Mouse (Mus musculus) heart, postnatal 25 days (tissue): Measurements from ENCODE around the gene Zdhhc22. TPM values are rescaled to one million over a fixed set of nuclear protein-coding genes. Genes with fewer than 3 reads are reported as not detected.

Source experiments
- DNase-seq: peaks from one replicate; pipeline ENCODE4 v3.0.0; 2022; ENCODE audit warnings: low spot score
- intact Hi-C: fragments of 180-260 bp; cut with DNase I; formaldehyde crosslinking; loops from one replicate; pipeline ENCODE4 v1.15.1; 2025
- total RNA-seq, 2 experiments: library from RNA; stranded (reverse); gene quantifications; 2 replicates each; pipeline ENCODE4 v1.2.3; 2021

Gene Zdhhc22
- total RNA-seq, 2 experiments from 2014 or later: not detected

- intact Hi-C loops: no loop called here
- peak; percentile 26 for DNase-seq
Measured at GRCm38 (mm10) chr12:86999283-86999820, 9.1 kb upstream of the Zdhhc22 start.

GRCm38 (mm10) chr12:86998699-86999098 lies 8.5 kb upstream of the Zdhhc22 start:
- no peak for DNase-seq
- intact Hi-C loops: no loop called here

- intact Hi-C loops: no loop called here
- DNase-seq: no peak
Measured at GRCm38 (mm10) chr12:86995931-86996330, 5.7 kb upstream of the Zdhhc22 start.

GRCm38 (mm10) chr12:86994776-86995175 lies 4.5 kb upstream of the Zdhhc22 start:
- intact Hi-C loops: no loop called here
- no peak for DNase-seq

- intact Hi-C loops: no loop called here
- no peak for DNase-seq
Measured at GRCm38 (mm10) chr12:86994166-86994565, 3.9 kb upstream of the Zdhhc22 start.

- intact Hi-C loops: no loop called here
- DNase-seq: no peak
Measured at GRCm38 (mm10) chr12:86990755-86991110, 503 bp upstream of the Zdhhc22 start.

GRCm38 (mm10) chr12:86989378-86989777 lies 852 bp downstream of the Zdhhc22 start:
- DNase-seq: no peak
- intact Hi-C loops: no loop called here

- DNase-seq: no peak
- intact Hi-C loops: no loop called here
Measured at GRCm38 (mm10) chr12:86988227-86988626, 2.0 kb downstream of the Zdhhc22 start.

GRCm38 (mm10) chr12:86986562-86986961 lies 3.7 kb downstream of the Zdhhc22 start:
- intact Hi-C loops: no loop called here
- DNase-seq: no peak

- intact Hi-C loops: loop anchor here (5.0 kb wide), 1 partner anchor 68 kb away; no protein-coding TSS in a partner anchor
- no peak for DNase-seq
Measured at GRCm38 (mm10) chr12:86984194-86984555, 6.1 kb downstream of the Zdhhc22 start.

GRCm38 (mm10) chr12:86983470-86984193 lies 6.6 kb downstream of the Zdhhc22 start:
- no peak for DNase-seq
- intact Hi-C loops: loop anchor here (5.0 kb wide), 1 partner anchor 69 kb away; no protein-coding TSS in a partner anchor

- DNase-seq: no peak
- intact Hi-C loops: loop anchor here (5.0 kb wide), 1 partner anchor 71 kb away; no protein-coding TSS in a partner anchor
Measured at GRCm38 (mm10) chr12:86981180-86981579, 9.1 kb downstream of the Zdhhc22 start.

GRCm38 (mm10) chr12:86977833-86978232 lies 12.4 kb downstream of the Zdhhc22 start:
- DNase-seq: no peak
- intact Hi-C loops: no loop called here

GRCm38 (mm10) chr12:86976511-86977168 lies 13.6 kb downstream of the Zdhhc22 start:
- intact Hi-C loops: no loop called here
- no peak for DNase-seq

- no peak for DNase-seq
- intact Hi-C loops: no loop called here
Measured at GRCm38 (mm10) chr12:86975761-86976160, 14.5 kb downstream of the Zdhhc22 start.

- DNase-seq: peak; percentile 63
- intact Hi-C loops: loop anchor here (1.0 to 5.0 kb wide), 2 partner anchors 67 to 206 kb away; no protein-coding TSS in a partner anchor
Measured at GRCm38 (mm10) chr12:86974387-86975288, 15.6 kb downstream of the Zdhhc22 start.

- DNase-seq: no peak
- intact Hi-C loops: loop anchor here (1.0 to 5.0 kb wide), 2 partner anchors 66 to 205 kb away; no protein-coding TSS in a partner anchor
Measured at GRCm38 (mm10) chr12:86973706-86974105, 16.5 kb downstream of the Zdhhc22 start.

- intact Hi-C loops: loop anchor here (5.0 kb wide), 1 partner anchor 66 kb away; no protein-coding TSS in a partner anchor
- no peak for DNase-seq
Measured at GRCm38 (mm10) chr12:86973216-86973615, 17.0 kb downstream of the Zdhhc22 start.

- intact Hi-C loops: loop anchor here (5.0 kb wide), 1 partner anchor 64 kb away; no protein-coding TSS in a partner anchor
- no peak for DNase-seq
Measured at GRCm38 (mm10) chr12:86971089-86971488, 19.1 kb downstream of the Zdhhc22 start.

GRCm38 (mm10) chr12:86969220-86969601 lies 21.0 kb downstream of the Zdhhc22 start:
- intact Hi-C loops: no loop called here
- DNase-seq: no peak
